Mouse (Mus musculus): ENCODE data around the gene Shld2.

DNA sequence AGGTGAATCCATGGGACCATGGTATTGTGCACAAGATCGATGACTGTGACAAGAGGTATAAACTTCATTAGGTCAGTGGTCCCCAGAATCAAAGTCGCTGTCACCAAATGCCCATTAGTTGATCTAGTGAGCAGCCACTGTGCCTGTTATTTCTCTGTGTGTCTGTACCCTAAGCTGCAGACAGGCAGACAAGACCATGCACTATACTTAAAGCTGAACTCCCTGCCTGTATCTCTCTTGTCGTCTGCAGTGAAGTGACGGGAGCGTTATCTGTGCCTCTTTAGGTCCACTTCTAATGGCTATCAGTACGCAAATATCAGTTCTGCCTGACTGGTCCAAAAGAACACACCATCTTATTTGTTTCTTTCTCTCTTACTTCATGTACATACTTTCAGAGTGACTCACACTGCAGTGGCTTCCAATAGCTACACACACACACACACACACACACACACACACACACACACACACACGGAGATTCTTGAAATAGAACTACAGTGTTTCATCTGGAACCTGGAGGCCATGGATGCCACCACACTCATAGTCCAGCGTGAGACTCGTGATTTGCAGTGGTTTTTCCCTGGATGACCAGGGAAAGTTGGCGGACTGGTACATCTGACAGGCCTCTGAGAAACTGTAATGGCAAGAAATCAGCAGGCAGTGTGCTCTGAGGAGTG lies 81.3 kb downstream of the Shld2 start:
- TF ChIP-seq CTCF (IDR thresholded peaks at IDR 0.05; ENCODE audit: borderline replicate concordance, control insufficient read depth, extremely low read depth, insufficient read depth, low read length, poor library complexity) = no peak
- no peak for TF ChIP-seq POLR2A (IDR thresholded peaks at IDR 0.05; ENCODE audit: control insufficient read depth, extremely low read depth, insufficient read depth, low read length, poor library complexity)
